Mouse (Mus musculus) kidney, postnatal 0 days (tissue): ENCODE measurements around the gene Kl. TPM values are rescaled to one million over a fixed set of nuclear protein-coding genes. Genes with fewer than 3 reads are reported as not detected.

Source experiments
- ATAC-seq: fragments of 200-750 bp; cut with Nextera tagmentation; replicated peaks from 2 replicates; pipeline ENCODE4 v1.8.0; 2017; ENCODE audit warnings: low read depth, moderate number of reproducible peaks, moderate TSS enrichment, moderate library complexity; ENCODE audit not compliant: low FRiP score
- DNase-seq: peaks from one replicate; pipeline ENCODE4 v3.0.0-alpha.2; 2016; ENCODE audit warnings: low spot score
- H3K27ac ChIP-seq: fragments of 300-500 bp; sonication (generic); 2 replicates; pipeline ENCODE4 v1.5.1; 2014; ENCODE audit warnings: mild to moderate bottlenecking
- H3K27me3 ChIP-seq: fragments of 300-500 bp; sonication (generic); 2 replicates; pipeline ENCODE4 v1.6.1; 2014; ENCODE audit warnings: low read length, mixed read lengths; ENCODE audit not compliant: insufficient read depth
- H3K36me3 ChIP-seq: fragments of 300-500 bp; sonication (generic); 2 replicates; pipeline ENCODE4 v1.6.1; 2014; ENCODE audit warnings: low read length, mixed read lengths; ENCODE audit not compliant: insufficient read depth
- H3K4me1 ChIP-seq: fragments of 300-500 bp; sonication (generic); replicated peaks from 2 replicates; pipeline ENCODE4 v1.6.1; 2014; ENCODE audit warnings: antibody characterized with exemption, low read length, mixed read lengths; ENCODE audit not compliant: insufficient read depth
- H3K4me2 ChIP-seq: fragments of 300-500 bp; sonication (generic); 2 replicates; pipeline ENCODE4 v1.6.1; 2014; ENCODE audit warnings: mild to moderate bottlenecking, low read length, moderate library complexity, mixed read lengths
- H3K4me3 ChIP-seq: fragments of 300-500 bp; sonication (generic); replicated peaks from 2 replicates; pipeline ENCODE4 v1.5.1; 2014; ENCODE audit warnings: low read depth, low read length
- H3K9ac ChIP-seq: fragments of 300-500 bp; sonication (generic); 2 replicates; pipeline ENCODE4 v1.6.1; 2014; ENCODE audit warnings: low read depth, low read length
- H3K9me3 ChIP-seq: fragments of 300-500 bp; sonication (generic); replicated peaks from 2 replicates; pipeline ENCODE4 v1.6.1; 2016; ENCODE audit warnings: low read length, inconsistent platforms, mixed read lengths
- CTCF ChIP-seq: IDR thresholded peaks from 2 replicates; pipeline ENCODE4 v1.5.1; 2016; ENCODE audit warnings: antibody characterized with exemption, low read depth, mild to moderate bottlenecking, moderate library complexity
- WGBS: fragments of 180-500 bp; shearing (Covaris S2); extraction: QIAGEN DNeasy Blood & Tissue Kit; methylation state at CpG from one replicate; pipeline ENCODE4 v1.1.7; 2014; 5-methylcytosine and 5-hydroxymethylcytosine counted together
- polyA plus RNA-seq: library from polyadenylated mRNA; unstranded; fragments of >200 nt; fragmentation: Nextera tagmentation; extraction: Ambion mirVana; gene quantifications from 2 replicates; pipeline ENCODE4 v1.2.1, GENCODE M21; 2015

Gene Kl
- polyA plus RNA-seq, 1 experiment from 2014 or later: 65.5 TPM

GRCm38 (mm10) chr5:151026069-151026468 lies 73.7 kb downstream of the Kl start:
- WGBS: 95% methylated on average over 4 of the region's 4 CpGs
- no peak for DNase-seq
- Histone ChIP-seq H3K9ac (no peak overlapping the region), H3K27me3 (no peaks in the 10 kb centered on the region), H3K4me3 (no peak overlapping the region), H3K36me3 (no peaks in the 10 kb centered on the region), H3K27ac (no peak overlapping the region), H3K4me1 (peaks cover 9% of the 10 kb centered on the region; the same call in 1 of the 2 replicates), H3K4me2 (no peak overlapping the region), H3K9me3 (no peaks in the 10 kb centered on the region)
- no peak for ATAC-seq
- TF ChIP-seq CTCF: no peak

- Histone ChIP-seq H3K4me1 (peaks cover 9% of the 10 kb centered on the region; the same call in 1 of the 2 replicates), H3K9me3 (no peaks in the 10 kb centered on the region), H3K4me3 (no peak overlapping the region), H3K9ac (no peak overlapping the region), H3K36me3 (no peaks in the 10 kb centered on the region), H3K27me3 (no peaks in the 10 kb centered on the region), H3K4me2 (no peak overlapping the region), H3K27ac (no peak overlapping the region)
- WGBS: 49% methylated on average over 7 of the region's 7 CpGs
- no peak for DNase-seq
- no peak for ATAC-seq
- TF ChIP-seq CTCF: no peak
These were observed 74.8 kb downstream of the Kl start for GRCm38 (mm10) chr5:151027171-151027570.

GRCm38 (mm10) chr5:151028906-151029305 lies 76.5 kb downstream of the Kl start:
- H3K27ac ChIP-seq: no peak overlapping the region
- TF ChIP-seq CTCF: no peak
- no peak overlapping the region for H3K4me3 ChIP-seq
- no peak overlapping the region for H3K9ac ChIP-seq
- H3K9me3 ChIP-seq: no peaks in the 10 kb centered on the region
- H3K4me2 ChIP-seq: no peak overlapping the region
- WGBS: 75% methylated on average over 6 of the region's 6 CpGs
- DNase-seq (no peak), ATAC-seq (no peak)
- H3K4me1 ChIP-seq: no peaks in the 10 kb centered on the region
- H3K27me3 ChIP-seq: no peaks in the 10 kb centered on the region
- no peaks in the 10 kb centered on the region for H3K36me3 ChIP-seq

- Histone ChIP-seq H3K36me3 (0 out of 2 replicates have a peak, but pooled peaks cover 11% of the 10 kb centered on the region), H3K4me1 (no peaks in the 10 kb centered on the region), H3K4me3 (no peak overlapping the region), H3K9ac (no peak overlapping the region), H3K27ac (no peak overlapping the region), H3K27me3 (no peaks in the 10 kb centered on the region), H3K9me3 (no peaks in the 10 kb centered on the region), H3K4me2 (no peak overlapping the region)
- DNase-seq (no peak), ATAC-seq (no peak)
- no peak for TF ChIP-seq CTCF
- WGBS: 67% methylated on average over 9 of the region's 9 CpGs
These were observed 82.5 kb downstream of the Kl start for GRCm38 (mm10) chr5:151034715-151035512.

- ATAC-seq (no peak), DNase-seq (no peak)
- no peak for TF ChIP-seq CTCF
- Histone ChIP-seq H3K36me3 (0 out of 2 replicates have a peak, but pooled peaks cover 15% of the 10 kb centered on the region), H3K4me1 (no peaks in the 10 kb centered on the region), H3K9me3 (no peaks in the 10 kb centered on the region), H3K4me2 (no peak overlapping the region), H3K4me3 (no peak overlapping the region), H3K27ac (no peak overlapping the region), H3K27me3 (no peaks in the 10 kb centered on the region), H3K9ac (no peak overlapping the region)
- WGBS: 81% methylated on average over 7 of the region's 7 CpGs
These were observed 85.5 kb downstream of the Kl start for GRCm38 (mm10) chr5:151037871-151038270.

- Histone ChIP-seq H3K4me1 (peaks cover 3% of the 10 kb centered on the region; the same call in 1 of the 2 replicates), H3K36me3 (peaks cover 17% of the 10 kb centered on the region; the same call in 1 of the 2 replicates), H3K4me3 (no peak overlapping the region), H3K9me3 (no peaks in the 10 kb centered on the region), H3K27me3 (no peaks in the 10 kb centered on the region), H3K4me2 (no peak overlapping the region), H3K9ac (no peak overlapping the region), H3K27ac (no peak overlapping the region)
- 86% methylated on average over 5 of the region's 5 CpGs for WGBS
- DNase-seq (no peak), ATAC-seq (0 out of 2 replicates have a peak, but pooled peaks have one; percentile 72)
- TF ChIP-seq CTCF: no peak
These were observed 90.5 kb downstream of the Kl start for GRCm38 (mm10) chr5:151042911-151043310.
